Mouse (Mus musculus) telencephalon, adult 2 months (tissue): ENCODE measurements around the gene Arhgap44.

Experiments
- DNase-seq: peaks from one replicate; pipeline ENCODE4 v3.0.0-alpha.2; 2011; ENCODE audit warnings: low read depth, low spot score

Arhgap44 gene

DNA sequence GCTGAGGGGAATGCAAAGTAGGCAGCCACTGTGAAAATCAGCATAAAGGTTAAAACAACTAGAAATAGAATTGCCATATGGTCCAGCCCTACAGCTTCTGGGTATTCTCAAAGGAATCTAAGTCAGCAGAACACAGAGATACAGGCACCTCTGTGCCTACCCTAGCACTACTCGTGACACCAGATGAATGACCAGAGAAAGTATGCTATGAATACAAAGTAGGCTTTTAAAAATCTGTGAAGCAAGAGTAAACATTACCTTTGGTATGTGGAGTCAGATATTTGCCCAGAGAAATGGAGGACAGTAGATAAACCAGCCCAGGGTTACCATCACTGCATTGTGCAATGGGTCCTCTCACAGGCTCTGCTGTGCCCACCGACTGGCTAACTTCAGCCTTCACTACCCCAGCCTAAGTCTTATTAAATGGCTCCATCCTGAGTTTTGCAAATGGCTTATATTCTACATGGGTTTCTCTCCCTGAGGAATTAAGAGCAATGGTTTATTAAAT, 25.6 kb downstream of the Arhgap44 start:
- no peak for DNase-seq

DNA sequence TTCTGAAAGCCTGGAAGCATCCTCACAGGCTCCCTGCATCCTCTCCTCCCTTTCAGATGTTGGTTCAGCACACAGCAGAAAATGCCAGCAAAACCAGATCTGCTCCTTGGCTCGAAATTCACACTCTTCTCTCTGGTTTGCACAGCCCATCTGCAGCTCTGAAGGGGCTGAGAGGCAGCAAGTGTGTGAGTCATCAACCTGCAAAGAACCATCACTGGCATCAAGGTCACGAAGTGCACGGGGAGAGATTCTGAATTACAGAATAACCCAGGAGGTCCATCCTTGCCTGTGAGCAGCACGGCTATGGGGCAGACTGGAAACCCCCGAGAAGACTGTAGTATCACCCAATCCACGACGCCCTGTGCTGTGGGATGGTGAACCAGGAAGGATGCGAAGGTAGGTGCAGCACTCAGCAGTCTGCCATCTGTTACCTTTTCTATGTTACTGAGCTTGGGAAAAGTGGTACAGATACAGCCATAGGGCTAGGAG, 27.5 kb downstream of the Arhgap44 start:
- peak; percentile 81 for DNase-seq

DNA sequence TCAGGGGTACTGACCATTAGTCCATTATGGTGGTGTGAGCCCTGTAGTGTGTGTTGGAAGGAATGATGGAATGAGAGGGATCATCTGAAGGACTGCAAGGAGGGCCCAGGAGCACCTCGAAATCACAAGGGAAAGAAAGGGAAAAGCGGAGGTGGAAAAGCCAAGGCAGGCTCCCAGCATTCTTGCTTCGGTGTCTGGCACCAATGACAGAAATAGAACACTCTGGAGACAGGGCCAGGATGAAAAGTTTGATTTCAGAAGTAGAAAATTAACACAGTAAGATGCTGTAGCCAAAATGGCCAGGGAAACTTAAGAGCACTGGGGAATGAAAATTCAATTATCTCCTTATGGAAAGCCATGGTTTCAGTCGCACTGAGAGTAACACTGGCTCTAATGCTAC, 29.1 kb downstream of the Arhgap44 start:
- DNase-seq, result peak; percentile 68

DNA sequence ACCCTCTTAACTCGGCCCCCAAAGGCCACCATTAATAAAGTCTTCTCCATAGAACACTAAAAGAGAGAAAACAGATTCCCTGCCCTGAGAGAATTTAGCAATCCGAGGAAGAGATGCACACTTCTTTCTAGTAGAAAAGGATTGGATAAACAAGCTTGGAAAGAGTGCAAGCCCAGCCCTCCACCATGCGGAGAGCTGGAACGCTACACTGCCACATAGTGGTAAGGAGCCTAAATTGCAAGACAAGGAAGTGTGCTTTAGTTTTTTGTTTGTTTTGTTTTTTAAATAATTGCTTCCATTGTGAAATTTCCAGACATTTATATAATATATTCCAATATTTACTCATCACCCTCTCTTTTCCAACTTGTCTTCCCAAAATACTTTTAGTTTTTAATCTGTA, 33.7 kb downstream of the Arhgap44 start:
- no peak for DNase-seq

DNA sequence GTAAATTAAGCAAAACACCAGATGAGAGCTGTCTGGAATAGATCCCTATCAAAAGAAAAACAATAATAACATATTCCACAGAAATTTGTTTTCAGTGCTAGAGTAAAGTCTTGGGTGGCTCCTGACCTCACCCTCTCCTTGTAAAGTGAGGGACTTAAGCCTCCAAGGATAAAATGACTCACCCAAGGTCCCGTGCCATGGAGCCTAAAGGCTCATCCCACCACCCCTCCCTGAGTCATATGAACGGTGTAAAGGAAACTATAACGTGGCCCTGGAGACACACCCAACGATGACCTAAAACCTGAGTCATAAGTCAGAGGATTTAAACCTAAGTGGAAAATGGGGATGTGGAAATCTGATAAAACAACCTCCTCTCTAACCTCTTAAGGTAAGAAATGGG, 34.1 kb downstream of the Arhgap44 start:
- no peak for DNase-seq

DNA sequence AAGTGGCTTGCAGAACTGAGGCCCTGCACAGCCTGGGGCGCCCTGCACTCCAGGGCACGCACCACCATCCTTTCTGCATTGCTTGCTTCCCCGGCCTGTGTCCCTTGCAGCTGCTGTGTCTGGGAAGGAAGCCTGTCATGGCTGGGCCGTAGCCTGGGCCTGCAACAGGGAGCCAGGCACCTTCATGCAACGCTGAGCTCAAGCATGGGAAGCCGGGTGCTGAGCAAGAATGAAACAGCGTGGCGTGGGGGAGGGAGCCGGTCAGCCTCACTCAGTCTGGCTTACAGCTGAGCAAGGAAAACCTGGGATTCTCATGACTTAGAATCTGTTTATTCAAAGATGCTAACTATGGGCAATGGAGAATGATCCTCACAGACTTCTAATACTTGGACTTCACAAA, 36.2 kb downstream of the Arhgap44 start:
- no peak for DNase-seq

DNA sequence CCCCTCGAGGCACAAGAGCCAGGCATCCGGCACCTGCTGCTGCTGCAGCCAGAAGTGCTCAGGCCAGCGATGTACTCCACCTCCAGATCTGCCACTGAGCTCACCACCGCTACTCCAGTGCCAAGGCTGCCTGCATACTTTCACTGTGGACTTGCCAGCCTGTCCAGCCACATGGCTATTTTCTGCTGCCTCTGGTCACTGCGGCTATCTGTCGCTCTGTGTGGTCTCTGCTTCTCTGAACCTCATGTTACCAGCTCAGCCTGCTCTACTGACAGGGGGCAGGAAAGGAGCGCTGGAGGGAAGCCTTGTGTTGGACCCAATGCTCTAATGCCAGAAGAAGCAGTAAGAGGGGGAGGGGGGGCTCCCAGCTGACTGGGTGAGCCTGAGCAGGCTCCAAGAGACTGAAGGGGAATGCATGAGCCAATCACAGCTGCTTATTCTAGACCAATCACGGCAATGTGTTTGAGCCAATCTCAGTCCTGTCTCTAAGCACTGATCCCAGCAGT, 37.8 kb downstream of the Arhgap44 start:
- no peak for DNase-seq

GRCm38 (mm10) chr11:65120276-65120675, 42.5 kb downstream of the Arhgap44 start:
- DNase-seq, result no peak

DNA sequence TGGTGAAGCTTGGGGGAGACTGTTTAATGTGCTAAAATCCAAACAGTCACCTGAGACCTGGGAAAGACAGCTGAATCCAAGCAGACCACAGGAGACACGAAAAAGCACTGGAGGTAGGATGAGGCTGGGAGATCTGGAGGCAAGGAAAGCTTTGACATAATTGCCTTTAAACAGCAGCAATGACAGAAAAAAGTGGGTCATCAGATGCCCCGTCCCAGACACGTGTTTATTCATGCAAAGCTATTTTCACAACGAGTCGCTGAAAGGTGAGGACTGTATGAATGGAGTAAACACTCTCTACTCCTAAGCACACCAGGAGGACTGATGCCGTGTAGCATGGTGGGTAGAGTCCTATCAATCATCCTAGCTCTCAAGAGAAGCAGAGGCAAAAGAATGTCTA, 47.0 kb downstream of the Arhgap44 start:
- no peak for DNase-seq

GRCm38 (mm10) chr11:65112086-65112485, 50.7 kb downstream of the Arhgap44 start:
- no peak for DNase-seq

- DNase-seq, result no peak
These were observed 51.1 kb downstream of the Arhgap44 start for GRCm38 (mm10) chr11:65111651-65112050.

GRCm38 (mm10) chr11:65110058-65110457, 52.7 kb downstream of the Arhgap44 start:
- no peak for DNase-seq

- DNase-seq, result no peak
These were observed 55.0 kb downstream of the Arhgap44 start for GRCm38 (mm10) chr11:65107734-65108171.

DNA sequence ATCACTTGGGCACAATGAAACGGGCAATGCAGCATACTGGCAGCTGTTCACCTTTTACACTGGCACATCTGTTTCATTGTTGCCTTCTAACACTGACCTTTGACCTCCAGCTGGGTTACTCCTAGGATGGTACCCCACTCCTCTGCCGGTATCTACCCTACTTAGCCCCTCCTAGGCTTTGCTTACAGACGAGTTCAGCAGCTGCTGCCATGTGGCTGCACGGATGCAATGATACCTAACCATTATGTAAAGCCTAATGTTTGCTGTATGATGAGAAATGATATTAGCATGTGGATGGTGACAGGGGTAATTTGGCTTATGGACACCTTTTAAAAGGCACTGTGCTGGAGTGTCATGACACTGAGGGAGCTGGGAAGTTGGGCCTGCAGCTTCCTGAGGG, 55.6 kb downstream of the Arhgap44 start:
- DNase-seq, result no peak

GRCm38 (mm10) chr11:65104076-65104475, 58.7 kb downstream of the Arhgap44 start:
- DNase-seq, result no peak

GRCm38 (mm10) chr11:65101206-65101605, 61.6 kb downstream of the Arhgap44 start:
- DNase-seq, result no peak

DNA sequence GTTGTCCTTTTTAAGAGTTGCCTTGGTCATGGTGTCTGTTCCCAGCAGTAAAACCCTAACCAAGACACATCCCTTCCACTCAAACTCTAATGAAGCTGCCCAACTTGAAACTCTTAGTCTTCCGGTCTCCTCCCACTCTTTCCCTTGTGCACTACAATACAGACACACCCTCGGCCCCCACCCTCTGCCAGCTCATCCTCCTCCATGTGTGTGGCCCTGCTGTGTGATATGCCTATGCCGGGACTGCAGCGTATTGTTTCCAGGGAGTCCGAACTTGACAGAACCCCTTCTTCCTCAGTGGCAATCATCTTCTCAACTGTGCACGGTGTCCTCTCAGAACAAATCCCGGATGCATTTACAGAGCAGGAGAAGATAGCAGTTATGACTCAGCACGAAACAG, 62.7 kb downstream of the Arhgap44 start:
- no peak for DNase-seq

- DNase-seq, result no peak
These were observed 65.2 kb downstream of the Arhgap44 start for GRCm38 (mm10) chr11:65097526-65098070.

GRCm38 (mm10) chr11:65096866-65097265, 65.9 kb downstream of the Arhgap44 start:
- no peak for DNase-seq

DNA sequence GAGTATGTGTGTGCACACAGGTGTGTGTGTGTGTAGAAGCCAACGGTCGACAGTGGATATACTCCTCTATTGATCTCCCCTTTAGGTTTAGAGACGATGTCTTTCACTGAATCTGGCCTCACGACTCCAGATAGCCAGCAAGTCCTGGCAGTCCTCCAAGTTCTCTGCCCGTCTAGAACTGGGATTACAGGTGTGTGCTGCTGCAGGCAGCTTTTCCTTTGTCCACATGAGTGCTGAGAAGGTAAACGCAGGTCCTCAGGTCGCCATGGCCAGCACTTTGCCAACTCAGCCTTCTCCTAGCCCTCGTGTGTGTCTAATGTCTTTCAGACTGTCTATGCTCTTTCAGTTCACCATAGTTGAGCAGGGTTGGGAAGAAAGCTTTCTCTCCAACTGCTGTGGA, 69.9 kb downstream of the Arhgap44 start:
- DNase-seq, result no peak

- DNase-seq, result no peak
These were observed 72.4 kb downstream of the Arhgap44 start for GRCm38 (mm10) chr11:65090386-65090785.

DNA sequence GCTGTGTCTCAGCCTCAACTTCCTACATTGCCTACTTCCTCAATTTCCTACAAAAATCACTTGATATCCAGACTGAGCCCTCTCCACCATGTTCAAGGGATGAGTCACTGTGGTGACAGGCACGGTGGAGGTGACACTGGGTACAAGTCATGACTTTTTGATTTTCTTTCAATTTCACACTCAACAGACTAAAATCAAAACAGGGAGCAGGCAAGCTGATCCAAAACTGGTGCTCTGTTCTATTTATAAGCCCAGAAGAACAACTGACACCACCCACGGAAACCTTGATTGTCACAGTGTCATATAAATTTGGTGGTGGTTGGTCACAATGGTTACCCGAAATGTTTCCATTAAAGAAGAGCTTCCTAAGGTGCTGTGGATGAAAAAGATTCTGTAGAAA, 72.8 kb downstream of the Arhgap44 start:
- no peak for DNase-seq

DNA sequence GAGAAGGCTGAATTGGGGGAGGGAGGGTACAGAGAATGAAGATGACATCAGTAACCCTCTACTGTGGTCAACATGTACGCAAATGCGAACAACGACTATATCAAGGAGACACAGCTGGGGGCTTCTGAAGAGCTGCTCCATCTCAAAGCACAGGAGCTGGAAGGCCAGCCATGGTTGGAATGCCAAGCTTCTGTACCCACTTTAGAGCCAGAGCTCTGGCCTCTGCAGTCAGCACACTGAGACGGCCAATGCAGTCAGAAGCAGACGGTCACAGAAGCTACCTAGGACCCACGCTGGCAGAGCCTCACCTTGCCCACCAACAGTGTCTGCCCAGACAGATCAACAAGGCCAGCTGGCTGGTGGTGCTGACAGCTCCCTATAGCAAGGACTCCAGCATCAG, 73.5 kb downstream of the Arhgap44 start:
- DNase-seq, result no peak
